Mouse (Mus musculus): ENCODE data around the gene Stx18.

DNA sequence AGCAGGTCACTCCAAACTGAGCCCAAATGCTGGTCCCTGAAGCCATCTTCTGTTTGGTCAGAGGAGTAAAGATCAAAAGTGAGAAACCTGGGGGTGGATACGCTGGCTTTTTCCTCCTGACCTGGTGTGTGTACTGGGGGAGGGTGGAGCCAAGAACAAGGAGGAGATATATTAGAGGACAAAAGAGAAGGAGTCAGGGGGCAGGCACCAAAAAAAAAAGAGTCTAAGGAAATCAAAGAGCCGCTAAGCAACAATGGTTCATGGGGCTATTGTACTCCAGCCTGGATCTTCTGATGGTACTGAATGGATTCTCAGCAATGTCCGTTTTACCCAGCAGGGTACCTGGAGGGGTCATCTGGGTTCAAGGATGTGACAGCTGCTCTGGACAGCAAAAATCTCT lies 23.6 kb upstream of the Stx18 start:
- no peak for TF ChIP-seq CTCF (IDR thresholded peaks at IDR 0.05; ENCODE audit: control insufficient read depth, insufficient read depth, insufficient replicate concordance, low read depth, low read length)
- TF ChIP-seq POLR2A (IDR thresholded peaks at IDR 0.05; ENCODE audit: control insufficient read depth, low read depth, low read length), result no peak

All from testis, adult 2 months (tissue).